Mouse (Mus musculus): ENCODE measurements at regions not wholly inside any gene's neighbourhood (a gene's known extent, or its start where the extent isn't known, plus 50 kb on each side); places are given as distances from the start of the nearest gene placed in this dataset.

DNA sequence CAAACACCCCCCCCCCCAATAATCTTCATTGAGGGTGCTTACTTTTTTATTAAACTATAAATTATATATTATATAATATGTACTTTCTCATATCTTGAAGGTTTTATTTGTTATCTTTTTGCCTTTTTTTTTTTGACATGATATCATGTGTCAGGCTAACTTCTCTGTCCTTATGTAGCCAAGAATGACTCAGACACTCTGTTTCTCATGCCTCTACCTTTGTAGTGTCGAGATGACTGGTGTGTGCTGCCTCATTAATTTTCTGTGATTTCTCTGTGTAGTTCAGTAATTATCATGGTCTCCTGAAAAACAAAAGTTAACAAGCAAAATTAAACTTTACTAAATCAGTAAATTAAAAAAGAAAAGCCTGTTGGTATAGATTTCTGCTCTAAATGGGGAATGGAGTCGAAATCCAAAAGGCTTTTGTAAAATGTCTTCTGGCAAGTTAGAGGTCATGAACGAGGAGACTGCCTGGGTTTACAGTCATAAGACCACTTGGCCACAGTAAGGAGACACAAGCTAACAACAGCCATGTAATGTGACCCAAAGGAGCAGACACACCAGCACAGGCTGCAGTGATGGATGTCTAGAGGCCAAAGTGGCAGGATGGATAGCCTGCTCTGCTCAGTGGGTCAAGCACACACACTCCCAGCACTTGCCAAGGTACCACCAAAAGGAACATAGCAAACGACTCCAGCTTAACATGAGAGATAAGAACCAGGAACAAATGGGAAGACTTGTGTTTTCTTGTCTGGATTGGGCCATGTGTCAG, 53.2 kb upstream of the C1qtnf3 start:
- no peaks in the 10 kb centered on the region for H3K36me3 ChIP-seq (ENCODE audit: control insufficient read depth, insufficient read depth, low read length, poor library complexity, severe bottlenecking)
- no peaks in the 10 kb centered on the region for H3K4me1 ChIP-seq (ENCODE audit: control insufficient read depth in 2 of 2, insufficient read depth in 2 of 2, low read length in 2 of 2, poor library complexity in 1 of 2)
- in situ Hi-C loops (cut with MboI; ENCODE audit: low sequenced_read_pairs in 2 of 2, unreplicated experiment in 2 of 2), result loop anchor here in 1 of 2 experiments (25.0 kb wide), 1 partner anchor 387 kb away; no protein-coding TSS in a partner anchor
- TF ChIP-seq HCFC1 (IDR thresholded peaks at IDR 0.05; ENCODE audit: borderline replicate concordance, insufficient read depth, low read length), result no peak
- TF ChIP-seq MAFK (IDR thresholded peaks at IDR 0.05; ENCODE audit: insufficient read depth, low read depth, low read length), result no peak
- TF ChIP-seq ZNF384 (IDR thresholded peaks at IDR 0.05; ENCODE audit: low read depth, low read length), result no peak
- no peak for TF ChIP-seq CHD2 (IDR thresholded peaks at IDR 0.05; ENCODE audit: low read depth, low read length)
- TF ChIP-seq ZC3H11A (IDR thresholded peaks at IDR 0.05; ENCODE audit: borderline replicate concordance, low read depth, low read length), result no peak
- H3K4me3 ChIP-seq (ENCODE audit: insufficient read depth in 1 of 2, low read depth in 1 of 2, low read length in 2 of 2, poor library complexity in 1 of 2, severe bottlenecking in 1 of 2), result no peak overlapping the region
- no peak overlapping the region for H3K9ac ChIP-seq (ENCODE audit: insufficient read depth, low read depth, low read length, poor library complexity, severe bottlenecking)
- no peaks in the 10 kb centered on the region for H3K9me3 ChIP-seq (ENCODE audit: control insufficient read depth, insufficient read depth, low read depth, low read length)
- no peak overlapping the region for H3K27ac ChIP-seq (ENCODE audit: insufficient read depth, low read depth, low read length, poor library complexity, severe bottlenecking)
- no peak for DNase-seq (ENCODE audit: low read depth, low spot score)

DNA sequence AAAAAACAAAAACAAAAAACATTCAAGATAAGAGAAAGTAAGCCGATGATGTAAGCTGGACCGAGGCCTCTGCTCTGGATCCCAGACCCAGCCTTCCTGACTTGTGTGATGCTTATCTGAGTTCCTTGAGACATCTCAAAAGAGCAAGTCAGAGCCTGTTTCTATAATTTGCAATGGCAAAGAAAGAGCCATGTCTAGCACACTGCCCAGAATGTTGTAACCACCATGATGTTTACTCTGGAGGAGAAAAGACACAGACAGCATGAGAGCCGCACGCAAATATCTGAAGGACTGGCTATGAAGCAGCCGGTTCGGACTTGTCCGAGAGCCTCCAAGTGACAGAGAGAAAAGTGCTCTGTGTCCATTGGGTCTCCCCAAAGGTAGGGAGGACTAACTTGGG, 52.2 kb upstream of the C1qtnf3 start:
- Histone ChIP-seq H3K4me3 (ENCODE audit: insufficient read depth in 1 of 2, low read depth in 1 of 2, low read length in 2 of 2, poor library complexity in 1 of 2, severe bottlenecking in 1 of 2) (no peak overlapping the region), H3K9ac (ENCODE audit: insufficient read depth, low read depth, low read length, poor library complexity, severe bottlenecking) (no peak overlapping the region), H3K4me1 (ENCODE audit: control insufficient read depth in 2 of 2, insufficient read depth in 2 of 2, low read length in 2 of 2, poor library complexity in 1 of 2) (no peaks in the 10 kb centered on the region), H3K9me3 (ENCODE audit: control insufficient read depth, insufficient read depth, low read depth, low read length) (no peaks in the 10 kb centered on the region), H3K36me3 (ENCODE audit: control insufficient read depth, insufficient read depth, low read length, poor library complexity, severe bottlenecking) (no peaks in the 10 kb centered on the region), H3K27ac (ENCODE audit: insufficient read depth, low read depth, low read length, poor library complexity, severe bottlenecking) (no peak overlapping the region)
- no peak for DNase-seq (ENCODE audit: low read depth, low spot score)
- TF ChIP-seq ZC3H11A (IDR thresholded peaks at IDR 0.05; ENCODE audit: borderline replicate concordance, low read depth, low read length), result no peak
- TF ChIP-seq HCFC1 (IDR thresholded peaks at IDR 0.05; ENCODE audit: borderline replicate concordance, insufficient read depth, low read length), result no peak
- no peak for TF ChIP-seq MAFK (IDR thresholded peaks at IDR 0.05; ENCODE audit: insufficient read depth, low read depth, low read length)
- in situ Hi-C loops (cut with MboI; ENCODE audit: low sequenced_read_pairs in 2 of 2, unreplicated experiment in 2 of 2), result loop anchor here in 1 of 2 experiments (25.0 kb wide), 2 partner anchors 388 to 412 kb away; no protein-coding TSS in a partner anchor

DNA sequence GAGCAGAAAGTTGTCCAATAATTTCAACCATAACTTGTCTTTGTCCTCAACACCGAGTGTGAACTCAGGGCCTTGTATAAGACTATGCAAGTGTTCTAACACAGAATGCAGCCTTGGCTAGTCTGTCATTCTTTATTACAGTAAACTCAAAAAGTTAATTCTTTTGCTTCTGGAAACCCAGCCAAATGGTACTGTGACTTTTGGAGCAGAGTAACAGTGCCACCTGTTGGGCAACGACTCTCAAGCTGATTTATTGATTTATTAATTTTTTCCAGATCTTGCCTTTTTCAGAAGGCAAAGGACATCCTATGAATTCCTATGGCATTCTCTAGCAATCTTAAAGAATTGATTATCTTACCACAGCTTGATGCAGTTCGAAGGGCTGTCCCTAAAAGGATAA, 51.1 kb upstream of the C1qtnf3 start:
- H3K27ac ChIP-seq (ENCODE audit: insufficient read depth, low read depth, low read length, poor library complexity, severe bottlenecking), result no peak overlapping the region
- no peaks in the 10 kb centered on the region for H3K9me3 ChIP-seq (ENCODE audit: control insufficient read depth, insufficient read depth, low read depth, low read length)
- no peak overlapping the region for H3K4me3 ChIP-seq (ENCODE audit: insufficient read depth in 1 of 2, low read depth in 1 of 2, low read length in 2 of 2, poor library complexity in 1 of 2, severe bottlenecking in 1 of 2)
- H3K36me3 ChIP-seq (ENCODE audit: control insufficient read depth, insufficient read depth, low read length, poor library complexity, severe bottlenecking), result no peaks in the 10 kb centered on the region
- TF ChIP-seq ZC3H11A (IDR thresholded peaks at IDR 0.05; ENCODE audit: borderline replicate concordance, low read depth, low read length) (peak; percentile 50; the same call in 1 of the 2 replicates), ZNF384 (IDR thresholded peaks at IDR 0.05; ENCODE audit: low read depth, low read length) (no peak)
- no peaks in the 10 kb centered on the region for H3K4me1 ChIP-seq (ENCODE audit: control insufficient read depth in 2 of 2, insufficient read depth in 2 of 2, low read length in 2 of 2, poor library complexity in 1 of 2)
- no peak for DNase-seq (ENCODE audit: low read depth, low spot score)
- no peak overlapping the region for H3K9ac ChIP-seq (ENCODE audit: insufficient read depth, low read depth, low read length, poor library complexity, severe bottlenecking)
- in situ Hi-C loops (cut with MboI; ENCODE audit: low sequenced_read_pairs in 2 of 2, unreplicated experiment in 2 of 2), result loop anchor here in 1 of 2 experiments (25.0 kb wide), 1 partner anchor 411 kb away; no protein-coding TSS in a partner anchor

DNA sequence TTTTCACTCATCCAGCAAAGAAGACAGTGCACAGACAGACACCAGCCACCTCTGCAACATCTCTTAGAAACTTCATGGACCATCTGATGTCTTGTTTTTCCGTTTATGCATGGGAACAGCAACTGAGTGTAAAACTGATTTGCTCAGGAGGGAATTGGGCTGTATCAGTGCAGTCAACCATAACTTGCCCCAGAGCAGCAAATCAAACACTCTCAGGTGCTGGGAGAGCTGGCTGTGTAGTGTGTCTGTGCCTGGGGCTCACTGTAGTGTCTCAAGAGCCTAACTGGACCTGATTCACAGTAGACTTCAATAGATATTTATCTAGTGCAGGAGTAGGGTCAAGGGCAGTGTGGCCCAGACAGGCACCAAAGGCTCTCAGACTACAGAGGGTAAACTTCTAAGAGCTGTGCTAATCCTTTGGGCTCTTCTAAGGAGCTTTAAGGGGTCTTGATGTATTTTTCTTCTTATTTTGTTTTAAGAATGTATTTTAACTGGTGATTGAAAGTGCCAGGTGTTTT, 50.3 kb upstream of the C1qtnf3 start:
- Histone ChIP-seq H3K4me3 (ENCODE audit: insufficient read depth in 1 of 2, low read depth in 1 of 2, low read length in 2 of 2, poor library complexity in 1 of 2, severe bottlenecking in 1 of 2) (no peak overlapping the region), H3K9ac (ENCODE audit: insufficient read depth, low read depth, low read length, poor library complexity, severe bottlenecking) (no peak overlapping the region), H3K4me1 (ENCODE audit: control insufficient read depth in 2 of 2, insufficient read depth in 2 of 2, low read length in 2 of 2, poor library complexity in 1 of 2) (no peaks in the 10 kb centered on the region), H3K36me3 (ENCODE audit: control insufficient read depth, insufficient read depth, low read length, poor library complexity, severe bottlenecking) (no peaks in the 10 kb centered on the region), H3K9me3 (ENCODE audit: control insufficient read depth, insufficient read depth, low read depth, low read length) (no peaks in the 10 kb centered on the region), H3K27ac (ENCODE audit: insufficient read depth, low read depth, low read length, poor library complexity, severe bottlenecking) (no peak overlapping the region)
- in situ Hi-C loops (cut with MboI; ENCODE audit: low sequenced_read_pairs in 2 of 2, unreplicated experiment in 2 of 2), result loop anchor here in 1 of 2 experiments (25.0 kb wide), 1 partner anchor 410 kb away; no protein-coding TSS in a partner anchor
- DNase-seq (ENCODE audit: low read depth, low spot score), result no peak
- TF ChIP-seq ZC3H11A (IDR thresholded peaks at IDR 0.05; ENCODE audit: borderline replicate concordance, low read depth, low read length) (no peak), HCFC1 (IDR thresholded peaks at IDR 0.05; ENCODE audit: borderline replicate concordance, insufficient read depth, low read length) (no peak), CHD2 (IDR thresholded peaks at IDR 0.05; ENCODE audit: low read depth, low read length) (no peak), ZNF384 (IDR thresholded peaks at IDR 0.05; ENCODE audit: low read depth, low read length) (no peak), MAFK (IDR thresholded peaks at IDR 0.05; ENCODE audit: insufficient read depth, low read depth, low read length) (no peak)
